Mouse (Mus musculus): ENCODE data around the gene Ror2. TPM values are rescaled to one million over a fixed set of nuclear protein-coding genes. Genes with fewer than 3 reads are reported as not detected.

Ror2 gene
- total RNA-seq, 1 experiment, result 15.1 TPM

DNA sequence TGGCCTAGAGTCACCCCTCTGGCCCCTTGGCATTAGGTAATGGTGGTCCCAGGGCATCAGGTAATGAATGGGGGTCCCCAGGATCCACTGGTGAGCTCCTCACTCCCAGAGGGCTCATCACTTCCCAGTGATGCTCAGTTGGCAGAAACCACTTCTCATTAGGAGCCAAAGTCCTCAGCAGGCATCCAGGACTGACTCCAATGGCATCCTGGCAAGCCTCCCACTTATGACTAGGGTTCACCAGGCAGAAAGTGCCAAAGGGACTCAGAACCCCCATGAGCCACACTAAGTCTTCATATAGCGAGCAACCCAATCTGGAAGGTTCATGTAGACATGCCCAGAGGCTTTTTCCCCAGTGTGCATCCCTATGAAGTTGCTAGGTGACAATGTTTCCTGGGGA, 221.2 kb downstream of the Ror2 start:
- DNase-seq (ENCODE audit: low read depth, low spot score), result no peak
- H3K4me1 ChIP-seq (ENCODE audit: control insufficient read depth in 2 of 2, insufficient read depth in 2 of 2, low read length in 2 of 2, poor library complexity in 1 of 2), result no peaks in the 10 kb centered on the region
- in situ Hi-C loops (cut with MboI; ENCODE audit: low sequenced_read_pairs in 2 of 2, unreplicated experiment in 2 of 2), result no loop called here
- no peak overlapping the region for H3K9ac ChIP-seq (ENCODE audit: insufficient read depth, low read depth, low read length, poor library complexity, severe bottlenecking)
- TF ChIP-seq HCFC1 (IDR thresholded peaks at IDR 0.05; ENCODE audit: borderline replicate concordance, insufficient read depth, low read length) (no peak), CHD2 (IDR thresholded peaks at IDR 0.05; ENCODE audit: low read depth, low read length) (no peak)
- no peaks in the 10 kb centered on the region for H3K9me3 ChIP-seq (ENCODE audit: control insufficient read depth, insufficient read depth, low read depth, low read length)
- H3K4me3 ChIP-seq (ENCODE audit: insufficient read depth in 1 of 2, low read depth in 1 of 2, low read length in 2 of 2, poor library complexity in 1 of 2, severe bottlenecking in 1 of 2), result no peak overlapping the region
- H3K36me3 ChIP-seq (ENCODE audit: control insufficient read depth, insufficient read depth, low read length, poor library complexity, severe bottlenecking), result no peaks in the 10 kb centered on the region
- H3K27ac ChIP-seq (ENCODE audit: insufficient read depth, low read depth, low read length, poor library complexity, severe bottlenecking), result no peak overlapping the region

Other genes starting within 250 kb of the Ror2 start
- 78.9 and 90.8 TPM in 2 replicates for gene Sptlc1, start 91.3 kb upstream of the Ror2 start, total RNA-seq (2012; rRNA removed)
- 2.0 and 3.7 TPM in 2 replicates for gene Msx2, start 186.9 kb upstream of the Ror2 start, total RNA-seq (2012; rRNA removed)

Measured in ES-E14 (cell line).